Mouse (Mus musculus) limb, embryonic 15.5 days (tissue): ENCODE measurements around the gene Rapgef3. TPM values are rescaled to one million over a fixed set of nuclear protein-coding genes. Genes with fewer than 3 reads are reported as not detected.
A peak's percentile ranks its signal among the peaks of the same experiment; 100 is the strongest.

Source experiments
- ATAC-seq: fragments of 200-750 bp; cut with Nextera tagmentation; 2 replicates; pipeline ENCODE4 v1.8.0; 2017; ENCODE audit warnings: low read depth, moderate TSS enrichment; ENCODE audit not compliant: insufficient number of reproducible peaks, low FRiP score, low TSS enrichment
- H3K27ac ChIP-seq: fragments of 300-500 bp; sonication (generic); 2 replicates; pipeline ENCODE4 v1.5.1; 2015; ENCODE audit warnings: moderate library complexity, mild to moderate bottlenecking, inconsistent platforms
- H3K27me3 ChIP-seq: fragments of 300-500 bp; sonication (generic); 2 replicates; pipeline ENCODE4 v1.6.1; 2015; ENCODE audit warnings: inconsistent platforms
- H3K36me3 ChIP-seq: fragments of 300-500 bp; sonication (generic); 2 replicates; pipeline ENCODE4 v1.6.1; 2015; ENCODE audit warnings: inconsistent platforms
- H3K4me1 ChIP-seq: fragments of 300-500 bp; sonication (generic); 2 replicates; pipeline ENCODE4 v1.6.1; 2015; ENCODE audit warnings: inconsistent platforms
- H3K4me2 ChIP-seq: fragments of 300-500 bp; sonication (generic); 2 replicates; pipeline ENCODE4 v1.6.1; 2015; ENCODE audit warnings: mild to moderate bottlenecking, inconsistent platforms
- H3K4me3 ChIP-seq: fragments of 300-500 bp; sonication (generic); 2 replicates; pipeline ENCODE4 v1.5.1; 2015; ENCODE audit warnings: mild to moderate bottlenecking, inconsistent platforms
- H3K9ac ChIP-seq: fragments of 300-500 bp; sonication (generic); 2 replicates; pipeline ENCODE4 v1.6.1; 2015; ENCODE audit warnings: inconsistent platforms
- H3K9me3 ChIP-seq: fragments of 300-500 bp; sonication (generic); 2 replicates; pipeline ENCODE4 v1.6.1; 2016; ENCODE audit warnings: inconsistent platforms
- WGBS: fragments of 180-500 bp; shearing (Covaris S2); methylation state at CpG from one replicate; pipeline ENCODE4 v1.1.7; 2015; 5-methylcytosine and 5-hydroxymethylcytosine counted together
- polyA plus RNA-seq: library from polyadenylated mRNA; unstranded; fragments of >200 nt; fragmentation: Nextera tagmentation; extraction: Ambion mirVana; gene quantifications from 2 replicates; pipeline ENCODE4 v1.2.1, GENCODE M21; 2015

Gene Rapgef3
- polyA plus RNA-seq, 1 experiment from 2014 or later, result 9.8 TPM

GRCm38 (mm10) chr15:97725198-97725785 lies 42.5 kb downstream of the Rapgef3 start:
- Histone ChIP-seq H3K4me2 (no peak overlapping the region), H3K27ac (no peak overlapping the region), H3K36me3 (no peaks in the 10 kb centered on the region), H3K4me3 (no peak overlapping the region), H3K9me3 (no peaks in the 10 kb centered on the region), H3K9ac (no peak overlapping the region), H3K27me3 (no peaks in the 10 kb centered on the region), H3K4me1 (peaks cover 22% of the 10 kb centered on the region)
- WGBS, result 72% methylated on average over 6 of the region's 6 CpGs
- no peak for ATAC-seq

GRCm38 (mm10) chr15:97724346-97725197 lies 43.2 kb downstream of the Rapgef3 start:
- Histone ChIP-seq H3K4me3 (no peak overlapping the region), H3K9ac (no peak overlapping the region), H3K27ac (no peak overlapping the region), H3K4me1 (peaks cover 22% of the 10 kb centered on the region), H3K36me3 (no peaks in the 10 kb centered on the region), H3K9me3 (no peaks in the 10 kb centered on the region), H3K27me3 (no peaks in the 10 kb centered on the region), H3K4me2 (no peak overlapping the region)
- 77% methylated on average over 17 of the region's 17 CpGs for WGBS
- ATAC-seq, result no peak

- Histone ChIP-seq H3K27ac (no peak overlapping the region), H3K36me3 (no peaks in the 10 kb centered on the region), H3K27me3 (no peaks in the 10 kb centered on the region), H3K4me1 (peaks cover 19% of the 10 kb centered on the region), H3K9ac (no peak overlapping the region), H3K4me3 (no peak overlapping the region), H3K4me2 (no peak overlapping the region), H3K9me3 (no peaks in the 10 kb centered on the region)
- WGBS, result 85% methylated on average over 6 of the region's 6 CpGs
- no peak for ATAC-seq
Observed at GRCm38 (mm10) chr15:97723536-97724345, 44.0 kb downstream of the Rapgef3 start.

- no peaks in the 10 kb centered on the region for H3K36me3 ChIP-seq
- WGBS, result 26% methylated on average over 15 of the region's 15 CpGs
- ATAC-seq, result no peak
- H3K4me3 ChIP-seq, result no peak overlapping the region
- peak overlapping the region; percentile 61 for H3K27ac ChIP-seq
- no peak overlapping the region for H3K9ac ChIP-seq
- no peaks in the 10 kb centered on the region for H3K27me3 ChIP-seq
- H3K4me2 ChIP-seq, result no peak overlapping the region
- peaks cover 16% of the 10 kb centered on the region for H3K4me1 ChIP-seq
- no peaks in the 10 kb centered on the region for H3K9me3 ChIP-seq
Observed at GRCm38 (mm10) chr15:97721008-97721701, 46.6 kb downstream of the Rapgef3 start.

- H3K9ac ChIP-seq, result no peak overlapping the region
- no peak for ATAC-seq
- H3K27ac ChIP-seq, result peak overlapping the region; percentile 59; the same call in 1 of the 2 replicates
Observed at GRCm38 (mm10) chr15:97720026-97720675, 47.6 kb downstream of the Rapgef3 start.

GRCm38 (mm10) chr15:97719494-97719893 lies 48.3 kb downstream of the Rapgef3 start:
- Histone ChIP-seq H3K4me3 (no peak overlapping the region), H3K9ac (no peak overlapping the region), H3K4me1 (peaks cover 16% of the 10 kb centered on the region), H3K4me2 (no peak overlapping the region), H3K27ac (0 out of 2 replicates have a peak overlapping the region, but pooled peaks have one; percentile 5), H3K27me3 (no peaks in the 10 kb centered on the region), H3K9me3 (no peaks in the 10 kb centered on the region), H3K36me3 (no peaks in the 10 kb centered on the region)
- ATAC-seq, result no peak
- 89% methylated on average over 12 of the region's 12 CpGs for WGBS

More at GRCm38 (mm10) chr15:97720026-97720675, 47.6 kb downstream of the Rapgef3 start:
- H3K27me3 ChIP-seq, result no peaks in the 10 kb centered on the region
- no peaks in the 10 kb centered on the region for H3K9me3 ChIP-seq
- peaks cover 16% of the 10 kb centered on the region for H3K4me1 ChIP-seq
- no peak overlapping the region for H3K4me2 ChIP-seq
- WGBS, result 82% methylated on average over 12 of the region's 12 CpGs
- H3K4me3 ChIP-seq, result no peak overlapping the region
- no peaks in the 10 kb centered on the region for H3K36me3 ChIP-seq

- peaks cover 16% of the 10 kb centered on the region for H3K4me1 ChIP-seq
- no peaks in the 10 kb centered on the region for H3K9me3 ChIP-seq
- no peaks in the 10 kb centered on the region for H3K27me3 ChIP-seq
- no peak for ATAC-seq
- H3K27ac ChIP-seq, result no peak overlapping the region
- H3K9ac ChIP-seq, result no peak overlapping the region
- no peak overlapping the region for H3K4me3 ChIP-seq
- 84% methylated on average over 8 of the region's 8 CpGs for WGBS
- no peaks in the 10 kb centered on the region for H3K36me3 ChIP-seq
- H3K4me2 ChIP-seq, result no peak overlapping the region
Observed at GRCm38 (mm10) chr15:97718535-97719155, 49.1 kb downstream of the Rapgef3 start.

GRCm38 (mm10) chr15:97717861-97718534 lies 49.8 kb downstream of the Rapgef3 start:
- no peak overlapping the region for H3K4me3 ChIP-seq
- no peak for ATAC-seq
- no peak overlapping the region for H3K9ac ChIP-seq
- no peaks in the 10 kb centered on the region for H3K27me3 ChIP-seq
- H3K9me3 ChIP-seq, result no peaks in the 10 kb centered on the region
- no peaks in the 10 kb centered on the region for H3K36me3 ChIP-seq
- peaks cover 16% of the 10 kb centered on the region for H3K4me1 ChIP-seq
- no peak overlapping the region for H3K27ac ChIP-seq
- H3K4me2 ChIP-seq, result no peak overlapping the region
- 17% methylated on average over 12 of the region's 12 CpGs for WGBS

GRCm38 (mm10) chr15:97716782-97717181 lies 51.0 kb downstream of the Rapgef3 start:
- no peak overlapping the region for H3K4me2 ChIP-seq
- peaks cover 14% of the 10 kb centered on the region for H3K4me1 ChIP-seq
- 90% methylated on average over 11 of the region's 11 CpGs for WGBS
- no peak overlapping the region for H3K27ac ChIP-seq
- no peak overlapping the region for H3K4me3 ChIP-seq
- no peak overlapping the region for H3K9ac ChIP-seq
- H3K36me3 ChIP-seq, result no peaks in the 10 kb centered on the region
- no peaks in the 10 kb centered on the region for H3K9me3 ChIP-seq
- no peaks in the 10 kb centered on the region for H3K27me3 ChIP-seq
- no peak for ATAC-seq

- WGBS, result 95% methylated on average over 1 of the region's 1 CpGs
- Histone ChIP-seq H3K9ac (no peak overlapping the region), H3K4me3 (no peak overlapping the region), H3K36me3 (no peaks in the 10 kb centered on the region), H3K27ac (no peak overlapping the region), H3K4me2 (no peak overlapping the region), H3K27me3 (no peaks in the 10 kb centered on the region), H3K4me1 (peaks cover 6% of the 10 kb centered on the region; the same call in 1 of the 2 replicates), H3K9me3 (no peaks in the 10 kb centered on the region)
- ATAC-seq, result no peak
Observed at GRCm38 (mm10) chr15:97715734-97716133, 52.0 kb downstream of the Rapgef3 start.
